Mouse (Mus musculus) adrenal gland, adult 2 months (tissue): ENCODE results near the gene Ntsr1. TPM values are rescaled to one million over a fixed set of nuclear protein-coding genes. Genes with fewer than 3 reads are reported as not detected.

Source experiments
- DNase-seq: peaks from one replicate; pipeline ENCODE4 v3.0.0; 2021
- polyA plus RNA-seq: library from polyadenylated mRNA; depleted of rRNA; stranded (reverse); fragments of >200 nt; gene quantifications from 2 replicates; pipeline ENCODE4 v1.2.3, GENCODE M21; 2012; rRNA removed
- total RNA-seq, 2 experiments: library from RNA; stranded (reverse); gene quantifications; 2 replicates each; pipeline ENCODE4 v1.2.3; 2021

Gene Ntsr1
- total and polyA plus RNA-seq, 3 experiments, result not detected

DNA sequence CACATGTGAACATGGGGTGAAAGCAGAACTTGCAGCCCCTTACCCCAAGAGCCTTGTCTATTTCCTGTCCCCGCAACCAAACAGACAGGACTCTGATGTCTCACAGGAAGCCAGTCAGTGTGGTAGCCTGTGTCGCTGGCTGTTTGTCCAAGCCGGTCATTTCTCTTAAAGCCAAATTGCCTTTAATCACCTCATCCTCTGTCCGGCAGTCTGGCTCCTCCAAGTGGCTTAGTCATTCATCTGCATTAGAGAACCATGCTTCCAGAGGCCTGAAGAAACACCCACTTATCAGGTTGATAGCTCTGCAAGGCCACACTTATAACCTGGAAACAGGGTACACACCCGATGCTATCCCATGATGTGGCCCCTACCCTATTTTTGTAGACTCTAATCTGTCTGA, 62.4 kb downstream of the Ntsr1 start:
- DNase-seq, result no peak

DNA sequence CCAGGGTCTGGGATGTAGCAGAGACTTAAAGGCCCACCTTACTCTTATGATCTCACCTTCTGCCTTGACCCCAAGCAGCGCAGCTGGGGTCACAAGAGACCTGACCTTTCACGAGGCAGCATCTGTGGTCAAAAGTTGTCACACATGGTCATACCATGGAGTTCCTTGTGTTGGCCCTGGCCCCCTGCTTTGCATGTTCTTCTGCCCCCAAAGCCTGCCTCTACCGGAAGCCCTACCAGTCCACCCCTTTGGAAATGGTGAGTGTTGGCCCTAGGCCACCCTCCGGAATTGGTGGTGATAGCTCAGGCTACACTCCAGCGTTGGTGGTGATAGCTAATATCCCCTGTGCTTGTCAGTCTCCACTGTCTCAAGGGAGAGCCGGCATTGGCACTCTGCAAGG, 63.5 kb downstream of the Ntsr1 start:
- DNase-seq, result no peak

DNA sequence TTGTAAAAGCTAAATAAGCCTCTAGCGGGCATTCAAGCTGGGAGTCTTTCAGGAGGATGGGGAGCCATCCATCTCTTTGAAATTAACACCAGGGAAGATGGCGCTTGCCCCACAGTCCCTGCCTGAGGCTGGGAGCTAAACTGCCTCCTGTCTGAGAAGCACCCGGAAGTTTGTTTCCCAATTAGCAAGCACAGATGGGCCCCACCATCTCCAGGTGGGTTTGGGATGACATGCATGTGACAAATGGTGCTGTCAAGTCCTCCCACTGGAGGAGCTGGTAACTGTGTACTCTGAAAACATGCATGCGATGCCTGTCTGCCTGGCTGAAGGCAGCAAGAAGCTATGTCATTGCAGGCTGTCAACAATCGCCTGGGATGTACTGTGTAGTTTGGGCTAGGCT, 64.1 kb downstream of the Ntsr1 start:
- no peak for DNase-seq

DNA sequence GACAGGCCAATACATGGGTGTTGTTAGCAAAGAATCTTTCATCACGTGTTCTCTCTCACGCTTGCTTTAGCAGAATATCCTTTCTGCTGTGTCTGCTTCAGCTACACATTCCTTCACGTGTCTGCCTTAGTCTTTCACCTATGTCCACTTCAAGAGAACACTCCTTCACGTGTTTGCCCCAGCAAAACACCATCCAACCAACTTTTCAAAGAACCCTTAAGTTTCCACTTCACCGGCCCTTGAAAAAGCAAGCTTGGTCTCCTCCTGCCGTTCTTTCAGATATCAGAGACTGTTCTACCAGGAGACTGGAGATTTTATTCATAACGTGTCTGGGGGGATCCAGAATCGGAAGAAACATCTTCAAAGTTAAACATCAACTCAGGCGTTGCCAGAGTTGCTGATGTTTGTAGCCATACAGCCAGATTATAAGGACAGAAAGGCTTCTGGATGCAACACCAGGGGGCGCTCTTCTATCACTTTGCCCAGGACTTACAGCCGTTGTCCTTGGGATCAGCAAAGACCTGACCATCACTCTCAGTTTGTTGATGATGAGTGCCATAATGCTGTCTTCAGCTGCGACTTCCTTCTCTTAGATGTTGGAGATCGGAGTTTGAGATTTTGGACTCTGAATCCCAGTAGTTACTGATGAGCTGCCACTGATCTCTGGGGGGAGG, 66.6 kb downstream of the Ntsr1 start:
- peak; percentile 41 for DNase-seq

DNA sequence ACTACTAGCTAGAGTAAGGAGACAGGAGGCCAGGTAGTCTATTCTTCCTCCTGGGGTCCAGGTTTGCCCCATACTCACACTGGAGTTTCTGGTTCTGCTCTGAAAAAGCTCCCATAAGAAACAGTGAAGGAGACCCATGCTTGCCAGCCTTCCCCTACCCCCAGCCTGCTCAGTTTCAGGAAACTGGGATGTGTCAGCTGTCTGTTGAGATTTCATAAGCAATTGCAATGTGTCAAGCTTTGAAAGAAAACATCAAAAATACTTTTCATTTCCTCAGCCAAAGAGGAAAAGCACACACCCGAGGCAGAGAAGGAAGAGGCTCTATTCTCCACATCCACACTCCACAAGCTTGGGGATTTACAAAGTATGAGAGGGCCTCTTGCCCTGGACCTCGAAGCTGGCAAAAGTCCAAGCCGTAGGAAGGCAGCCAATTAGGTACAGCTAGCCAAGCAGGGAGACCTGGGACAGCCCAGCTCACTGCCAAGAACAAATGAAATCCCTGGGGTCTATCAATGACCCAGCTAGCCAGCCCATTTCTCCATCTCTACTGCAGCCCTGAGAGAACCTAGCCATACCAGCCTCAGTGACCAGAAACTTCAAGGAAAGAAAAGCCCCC, 69.4 kb downstream of the Ntsr1 start:
- peak; percentile 68 for DNase-seq

DNA sequence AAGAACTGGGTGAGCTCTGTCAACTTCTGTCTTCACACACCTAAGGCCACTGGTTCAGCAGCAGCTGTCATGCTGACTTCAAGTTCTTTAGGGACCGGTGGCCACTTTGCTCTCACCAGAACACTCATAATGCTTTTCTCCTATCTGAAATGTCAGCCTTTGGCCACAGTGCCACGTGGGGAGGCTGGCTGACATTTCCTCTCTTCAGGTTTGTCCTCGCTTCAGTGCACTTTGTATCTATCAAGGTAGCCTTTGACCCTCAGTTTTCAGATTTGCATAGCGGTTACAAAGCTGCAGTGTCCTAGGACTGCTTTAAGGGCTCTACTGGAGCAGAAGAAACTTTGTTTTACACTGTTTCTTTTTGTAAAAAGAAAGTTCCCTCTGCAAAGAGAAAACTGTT, 76.7 kb downstream of the Ntsr1 start:
- DNase-seq, result no peak

DNA sequence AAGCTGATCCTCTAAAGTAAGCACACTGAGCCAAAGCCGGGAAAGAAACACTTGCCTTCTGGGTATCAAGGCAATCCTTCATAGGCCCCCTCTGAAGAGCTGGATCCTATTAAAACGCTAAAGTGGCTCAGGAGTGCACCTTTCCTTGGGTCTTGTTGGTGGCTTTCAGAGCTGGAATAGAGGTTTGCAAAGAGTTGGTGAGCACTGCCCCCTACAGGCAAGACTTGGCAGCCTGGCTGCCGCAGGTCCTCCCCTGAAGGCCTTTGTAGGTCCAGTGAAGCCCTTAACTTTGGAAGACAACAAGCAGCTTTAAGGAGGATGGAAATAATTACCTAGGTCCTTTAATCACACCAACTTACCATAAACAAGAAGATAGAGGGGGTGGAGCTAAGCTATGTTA, 78.9 kb downstream of the Ntsr1 start:
- DNase-seq, result peak; percentile 68

DNA sequence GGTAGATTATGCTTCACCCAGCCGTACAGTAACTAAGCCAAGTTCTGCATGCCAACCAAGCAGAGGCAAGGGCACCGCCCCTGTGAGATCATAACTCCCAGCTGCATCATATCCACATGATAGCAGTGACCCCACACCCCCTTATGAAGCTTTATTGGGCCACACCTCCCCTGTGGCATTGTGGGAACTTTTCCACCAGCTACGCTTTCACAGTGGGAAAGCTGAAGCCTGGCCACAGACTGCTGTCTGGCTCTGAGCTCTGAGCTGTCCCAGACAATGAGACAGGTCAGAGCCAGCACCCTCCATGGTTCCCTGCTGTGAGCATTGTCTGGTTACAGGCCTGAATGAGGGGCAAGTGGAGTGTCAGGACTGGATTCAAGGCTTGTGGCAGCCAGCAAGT, 81.2 kb downstream of the Ntsr1 start, which contains the start of gene Mrgbp:
Gene Mrgbp (plus strand): TSS at position 303 of the 400 bp plus-strand sequence.
- peak; percentile 23 for DNase-seq

DNA sequence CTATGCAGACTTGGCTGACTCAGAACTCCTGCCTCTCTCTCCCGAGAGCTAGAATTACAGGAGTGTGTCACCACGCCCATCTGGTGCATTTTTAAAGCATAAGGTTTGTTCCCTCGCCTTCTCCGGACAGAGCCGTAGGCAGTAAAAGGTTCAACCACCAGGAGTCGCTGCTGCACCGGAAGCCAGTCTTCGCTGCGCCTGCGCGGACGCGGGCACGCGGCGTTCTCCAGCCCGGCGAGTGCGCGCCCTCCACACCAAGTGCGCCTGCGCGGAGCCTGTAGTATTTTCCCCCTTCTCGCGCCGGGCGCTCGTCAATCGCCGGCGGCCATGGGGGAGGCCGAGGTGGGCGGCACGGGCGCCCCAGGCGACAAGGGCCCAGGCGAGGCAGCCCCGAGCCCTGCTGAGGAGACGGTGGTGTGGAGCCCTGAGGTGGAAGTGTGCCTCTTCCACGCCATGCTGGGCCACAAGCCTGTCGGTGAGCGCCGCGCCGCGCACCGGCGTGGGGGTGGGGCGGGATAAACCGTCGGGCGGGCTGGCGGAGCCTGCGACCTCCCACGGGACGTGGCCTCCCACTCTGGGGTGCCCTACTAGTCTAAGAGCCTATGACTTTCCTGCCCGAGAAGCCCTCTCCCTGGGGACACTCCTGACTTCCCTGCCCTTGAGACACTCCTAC, 82.8 kb downstream of the Ntsr1 start:
- DNase-seq, result peak; percentile 98

DNA sequence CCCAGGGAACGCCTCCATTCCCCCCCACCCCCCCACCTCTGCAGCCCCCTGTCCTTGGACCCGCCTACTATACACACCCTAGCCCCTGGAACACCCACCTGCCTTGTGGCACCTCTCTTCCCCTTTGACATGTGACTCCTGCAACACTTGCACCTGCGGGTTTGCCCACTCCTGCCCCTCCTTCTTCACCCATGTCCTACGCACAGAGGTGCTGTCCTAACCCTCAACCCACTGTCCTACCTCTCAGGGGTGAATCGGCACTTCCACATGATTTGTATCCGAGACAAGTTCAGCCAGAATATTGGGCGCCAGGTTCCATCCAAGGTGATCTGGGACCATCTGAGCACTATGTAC, 83.4 kb downstream of the Ntsr1 start:
- DNase-seq, result peak; percentile 20

DNA sequence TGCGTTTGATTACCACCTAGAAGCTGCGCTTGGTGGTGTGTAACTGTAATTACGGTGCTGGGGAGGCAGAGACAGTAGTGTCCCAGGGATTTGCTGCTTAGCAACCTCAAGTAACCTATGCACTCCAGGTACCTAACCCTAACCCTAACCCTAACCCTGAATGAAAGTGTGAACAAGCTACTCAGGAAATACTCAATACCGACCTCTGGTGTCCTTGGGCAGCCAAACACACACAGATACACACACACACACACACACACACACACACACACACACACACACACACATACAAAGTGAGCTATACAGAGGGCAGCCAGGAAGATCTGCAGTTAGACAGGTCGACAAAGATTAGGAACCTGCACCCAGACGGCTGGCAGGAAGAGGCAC, 89.0 kb downstream of the Ntsr1 start:
- no peak for DNase-seq

DNA sequence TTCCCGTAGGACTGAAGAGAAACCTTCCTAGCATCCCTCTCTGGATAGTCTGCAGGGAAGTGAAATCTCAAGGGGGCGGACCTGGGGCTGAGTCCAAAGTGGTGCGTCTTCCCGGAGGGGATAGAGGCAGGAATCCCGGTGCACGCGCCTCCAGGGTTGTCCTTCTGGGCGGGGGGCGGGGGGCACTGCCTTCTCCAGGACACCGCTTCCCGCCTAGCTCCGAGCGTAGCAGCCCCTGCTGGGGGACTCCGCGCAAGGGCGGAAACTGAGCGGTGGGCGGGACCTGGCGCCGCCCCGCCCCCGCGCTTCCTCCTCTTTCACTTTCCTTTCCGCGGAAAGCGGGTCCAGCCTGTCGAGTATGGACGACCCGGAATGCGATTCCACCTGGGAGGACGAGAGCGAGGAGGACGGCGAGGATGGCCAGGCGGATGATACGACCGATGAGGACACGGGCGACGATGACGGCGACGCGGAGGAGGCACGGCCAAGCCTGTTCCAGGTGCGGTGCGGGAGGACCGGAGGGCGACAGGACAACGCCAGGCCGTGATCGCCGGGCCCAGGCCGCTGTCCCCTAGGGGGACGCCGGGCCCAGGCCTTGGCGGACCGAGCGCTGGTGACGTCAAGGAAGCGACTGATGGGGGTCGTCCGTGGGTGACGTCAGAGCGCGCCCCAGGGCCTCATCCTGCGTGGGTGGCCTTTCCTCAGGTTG, 89.5 kb downstream of the Ntsr1 start, which contains the start of gene Ogfr:
Gene Ogfr (plus strand): TSS at position 123 of the 709 bp plus-strand sequence.
- peak; percentile 91 for DNase-seq

Other genes with a start within 250 kb of the Ntsr1 start
- gene Rps21, start 242.6 kb upstream of the Ntsr1 start, total RNA-seq, result 100 to 1,000 TPM; 380 to 873 TPM
- gene Rps21, start 242.6 kb upstream of the Ntsr1 start, polyA plus RNA-seq, result 1,054 and 1,398 TPM in 2 replicates
- gene Cables2, start 226.5 kb upstream of the Ntsr1 start, total RNA-seq, result 10 to 100 TPM; 13.1 to 14.7 TPM
- gene Cables2, start 226.5 kb upstream of the Ntsr1 start, polyA plus RNA-seq, result 19.4 and 28.8 TPM in 2 replicates
- not detected for gene Rbbp8nl, start 210.1 kb upstream of the Ntsr1 start, total RNA-seq
- gene Rbbp8nl, start 210.1 kb upstream of the Ntsr1 start, polyA plus RNA-seq, result not detected in 2 replicates
- gene Gata5, start 165.3 kb upstream of the Ntsr1 start, total RNA-seq, result under 1 TPM; 0.09 to 0.28 TPM
- 0.25 and 0.31 TPM in 2 replicates for gene Gata5, start 165.3 kb upstream of the Ntsr1 start, polyA plus RNA-seq
- gene Slco4a1, start 43.7 kb upstream of the Ntsr1 start, total RNA-seq, result 1 to 10 TPM; 2.7 to 3.0 TPM
- gene Slco4a1, start 43.7 kb upstream of the Ntsr1 start, polyA plus RNA-seq, result 0.74 and 0.83 TPM in 2 replicates
- gene Mrgbp, start 81.3 kb downstream of the Ntsr1 start, total RNA-seq, result 10 to 100 TPM; 17.0 to 17.8 TPM
- 19.3 and 21.3 TPM in 2 replicates for gene Mrgbp, start 81.3 kb downstream of the Ntsr1 start, polyA plus RNA-seq
- gene Ogfr, start 89.3 kb downstream of the Ntsr1 start, total RNA-seq, result 10 to 100 TPM; 36.0 to 41.5 TPM
- gene Ogfr, start 89.3 kb downstream of the Ntsr1 start, polyA plus RNA-seq, result 23.6 and 24.5 TPM in 2 replicates
- under 1 TPM; 0.12 to 0.28 TPM for gene Col9a3, start 97.8 kb downstream of the Ntsr1 start, total RNA-seq
- gene Col9a3, start 97.8 kb downstream of the Ntsr1 start, polyA plus RNA-seq, result 0.33 and 0.39 TPM in 2 replicates
- not detected for gene Tcfl5, start 142.7 kb downstream of the Ntsr1 start, total RNA-seq
- gene Tcfl5, start 142.7 kb downstream of the Ntsr1 start, polyA plus RNA-seq, result 0.20 TPM in 1 of 2 replicates, not detected in the other
- 10 to 100 TPM; 36.6 to 38.6 TPM for gene Dido1, start 210.0 kb downstream of the Ntsr1 start, total RNA-seq
- 7.3 and 8.7 TPM in 2 replicates for gene Dido1, start 210.0 kb downstream of the Ntsr1 start, polyA plus RNA-seq
- 10 to 100 TPM; 58.3 to 61.8 TPM for gene Gid8, start 210.1 kb downstream of the Ntsr1 start, total RNA-seq
- 11.3 and 12.2 TPM in 2 replicates for gene Gid8, start 210.1 kb downstream of the Ntsr1 start, polyA plus RNA-seq
- gene Slc17a9, start 225.3 kb downstream of the Ntsr1 start, total RNA-seq, result under 1 TPM; 0.52 TPM
- 2.7 and 3.8 TPM in 2 replicates for gene Slc17a9, start 225.3 kb downstream of the Ntsr1 start, polyA plus RNA-seq